Mouse (Mus musculus) ZHBTc4 (cell line): Measurements from ENCODE around the gene Tmem72.

Experiments used
- DNase-seq: peaks from one replicate; pipeline ENCODE4 v3.0.0-alpha.2; 2011; ENCODE audit warnings: low read depth, low spot score

Gene Tmem72

GRCm38 (mm10) chr6:116650406-116650805 lies 66.3 kb downstream of the Tmem72 start, which contains the start of gene Depp1:
Depp1 (plus strand) TSS chr6:116650609.
- DNase-seq = no peak

GRCm38 (mm10) chr6:116649811-116650210 lies 66.9 kb downstream of the Tmem72 start:
- DNase-seq = no peak

- DNase-seq = no peak
These were observed 69.0 kb downstream of the Tmem72 start for GRCm38 (mm10) chr6:116647763-116648162.

GRCm38 (mm10) chr6:116644335-116644734 lies 72.4 kb downstream of the Tmem72 start:
- DNase-seq = peak; percentile 46

GRCm38 (mm10) chr6:116643881-116644280 lies 72.8 kb downstream of the Tmem72 start:
- no peak for DNase-seq

- no peak for DNase-seq
These were observed 73.8 kb downstream of the Tmem72 start for GRCm38 (mm10) chr6:116642942-116643341.

- DNase-seq = peak; percentile 75
These were observed 77.0 kb downstream of the Tmem72 start for GRCm38 (mm10) chr6:116639663-116640062.

GRCm38 (mm10) chr6:116638871-116639270 lies 77.8 kb downstream of the Tmem72 start:
- DNase-seq = no peak

- no peak for DNase-seq
These were observed 79.2 kb downstream of the Tmem72 start for GRCm38 (mm10) chr6:116637496-116637895.

GRCm38 (mm10) chr6:116636581-116637235 lies 80.0 kb downstream of the Tmem72 start:
- no peak for DNase-seq

- DNase-seq = no peak
These were observed 81.2 kb downstream of the Tmem72 start for GRCm38 (mm10) chr6:116635251-116636180.

- no peak for DNase-seq
These were observed 82.7 kb downstream of the Tmem72 start for GRCm38 (mm10) chr6:116633741-116634695.

GRCm38 (mm10) chr6:116632129-116632528 lies 84.6 kb downstream of the Tmem72 start:
- peak; percentile 74 for DNase-seq

GRCm38 (mm10) chr6:116629766-116630165 lies 86.9 kb downstream of the Tmem72 start:
- DNase-seq = no peak
